Mouse (Mus musculus): ENCODE data around the gene Msantd1.
A peak's percentile ranks its signal among the peaks of the same experiment; 100 is the strongest.

The Msantd1 gene

GRCm38 (mm10) chr5:34924519-34924918 lies 16.7 kb downstream of the Msantd1 start:
- DNase-seq (ENCODE audit: low read depth), result no peak

- peak; percentile 14 for DNase-seq (ENCODE audit: low read depth)
Observed at GRCm38 (mm10) chr5:34927648-34928047, 19.8 kb downstream of the Msantd1 start.

- no peak for DNase-seq (ENCODE audit: low read depth)
Observed at GRCm38 (mm10) chr5:34930151-34930975, 22.6 kb downstream of the Msantd1 start.

- no peak for DNase-seq (ENCODE audit: low read depth)
Observed at GRCm38 (mm10) chr5:34931091-34931490, 23.3 kb downstream of the Msantd1 start.

GRCm38 (mm10) chr5:34931516-34932457 lies 24.0 kb downstream of the Msantd1 start:
- no peak for DNase-seq (ENCODE audit: low read depth)

- DNase-seq (ENCODE audit: low read depth), result no peak
Observed at GRCm38 (mm10) chr5:34932458-34932806, 24.6 kb downstream of the Msantd1 start.

- DNase-seq (ENCODE audit: low read depth), result peak; percentile 49
Observed at GRCm38 (mm10) chr5:34933461-34933860, 25.6 kb downstream of the Msantd1 start.

GRCm38 (mm10) chr5:34941710-34942470 lies 34.1 kb downstream of the Msantd1 start:
- no peak for DNase-seq (ENCODE audit: low read depth)

- DNase-seq (ENCODE audit: low read depth), result no peak
Observed at GRCm38 (mm10) chr5:34943428-34943827, 35.6 kb downstream of the Msantd1 start.

GRCm38 (mm10) chr5:34948861-34949760 lies 41.3 kb downstream of the Msantd1 start, which contains the start of gene Rgs12:
Gene Rgs12 (plus strand): TSS chr5:34949445.
- DNase-seq (ENCODE audit: low read depth), result peak; percentile 87

GRCm38 (mm10) chr5:34949769-34950211 lies 42.0 kb downstream of the Msantd1 start:
- DNase-seq (ENCODE audit: low read depth), result peak; percentile 45

- DNase-seq (ENCODE audit: low read depth), result peak; percentile 28
Observed at GRCm38 (mm10) chr5:34950486-34951160, 42.8 kb downstream of the Msantd1 start.

GRCm38 (mm10) chr5:34951161-34951834 lies 43.5 kb downstream of the Msantd1 start:
- peak; percentile 9 for DNase-seq (ENCODE audit: low read depth)

- no peak for DNase-seq (ENCODE audit: low read depth)
Observed at GRCm38 (mm10) chr5:34954508-34954907, 46.7 kb downstream of the Msantd1 start.

- DNase-seq (ENCODE audit: low read depth), result no peak
Observed at GRCm38 (mm10) chr5:34955630-34956029, 47.8 kb downstream of the Msantd1 start.

- no peak for DNase-seq (ENCODE audit: low read depth)
Observed at GRCm38 (mm10) chr5:34956151-34956550, 48.3 kb downstream of the Msantd1 start.

- DNase-seq (ENCODE audit: low read depth), result peak; percentile 58
Observed at GRCm38 (mm10) chr5:34957015-34957414, 49.2 kb downstream of the Msantd1 start.

GRCm38 (mm10) chr5:34960021-34960420 lies 52.2 kb downstream of the Msantd1 start:
- no peak for DNase-seq (ENCODE audit: low read depth)

- no peak for DNase-seq (ENCODE audit: low read depth)
Observed at GRCm38 (mm10) chr5:34965531-34965930, 57.7 kb downstream of the Msantd1 start.

GRCm38 (mm10) chr5:34968386-34968785 lies 60.6 kb downstream of the Msantd1 start:
- DNase-seq (ENCODE audit: low read depth), result no peak

All from NIH3T3 (cell line).